Mouse (Mus musculus): ENCODE data around the gene R3hcc1l. TPM values are rescaled to one million over a fixed set of nuclear protein-coding genes. Genes with fewer than 3 reads are reported as not detected.

The R3hcc1l gene
- polyA plus RNA-seq, 1 experiment from 2014 or later, result 42.0 TPM

DNA sequence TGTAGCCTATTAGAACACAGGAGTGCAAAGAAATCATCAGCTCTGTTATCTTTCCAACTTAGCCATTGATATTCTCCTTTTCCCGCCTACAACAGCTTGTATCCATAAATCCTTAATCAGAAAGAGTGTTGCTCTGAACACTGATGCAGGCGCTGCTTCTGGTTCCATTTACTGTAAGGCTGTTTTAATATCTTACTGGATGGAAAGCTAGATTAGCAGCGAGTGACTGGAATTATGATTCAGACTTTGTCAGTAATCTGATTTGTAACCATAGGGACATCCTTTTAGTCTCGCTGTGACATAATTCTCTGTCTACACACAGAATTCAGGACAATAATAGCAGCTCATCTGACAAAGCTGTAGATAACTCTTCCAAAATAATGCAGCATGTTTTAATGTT, 52.7 kb downstream of the R3hcc1l start:
- H3K27ac ChIP-seq, result no peak overlapping the region
- peaks cover 93% of the 10 kb centered on the region for H3K79me2 ChIP-seq (ENCODE audit: inconsistent target)
- H3K4me3 ChIP-seq (ENCODE audit: inconsistent target), result no peak overlapping the region
- 0 out of 2 replicates have a peak, but pooled peaks cover 4% of the 10 kb centered on the region for H3K36me3 ChIP-seq (ENCODE audit: inconsistent target)
- 98% methylated on average over 4 of the region's 4 CpGs for WGBS (ENCODE audit: missing documents)

DNA sequence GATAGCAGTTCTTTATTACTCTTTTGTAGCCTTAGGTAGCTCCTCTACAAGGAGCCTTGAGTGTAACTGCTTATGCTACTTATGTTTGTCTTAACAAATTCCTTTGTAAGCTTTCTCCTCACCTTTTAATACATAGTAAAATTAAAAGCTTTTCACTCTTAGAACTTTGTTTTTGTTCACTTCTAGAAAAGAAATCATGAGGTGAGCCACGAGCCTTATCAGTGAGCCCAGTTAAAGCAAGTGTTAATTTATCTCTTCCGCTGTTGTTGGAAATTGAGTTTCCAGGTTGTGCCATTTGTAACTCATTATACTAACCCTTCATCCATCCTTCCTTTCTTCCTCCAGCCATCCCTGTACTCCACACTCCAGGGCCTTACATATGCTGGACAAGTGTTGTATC, 56.8 kb downstream of the R3hcc1l start:
- H3K27ac ChIP-seq, result no peak overlapping the region
- WGBS (ENCODE audit: missing documents), result 97% methylated on average over 2 of the region's 2 CpGs
- H3K79me2 ChIP-seq (ENCODE audit: inconsistent target), result peaks cover 52% of the 10 kb centered on the region
- H3K4me3 ChIP-seq (ENCODE audit: inconsistent target), result no peak overlapping the region
- 0 out of 2 replicates have a peak, but pooled peaks cover 8% of the 10 kb centered on the region for H3K36me3 ChIP-seq (ENCODE audit: inconsistent target)

DNA sequence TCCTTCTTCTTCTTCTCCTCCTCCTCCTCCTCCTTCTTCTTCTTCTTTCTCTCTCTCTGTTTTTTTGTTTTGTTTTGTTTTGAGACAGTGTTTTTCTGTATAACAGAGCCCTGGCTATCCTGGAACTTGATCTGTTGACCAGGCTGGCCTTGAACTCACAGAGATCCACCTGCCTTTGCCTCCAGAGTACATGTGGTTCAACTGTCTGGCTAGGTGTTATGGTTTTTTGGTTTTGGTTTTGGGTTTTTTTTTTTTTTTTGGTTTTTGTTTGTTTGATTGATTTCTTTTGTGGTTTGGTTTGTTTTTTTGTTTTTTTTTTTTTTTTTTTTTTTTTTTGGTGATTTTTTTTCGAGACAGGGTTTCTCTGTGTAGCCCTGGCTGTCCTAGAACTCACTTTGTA, 58.3 kb downstream of the R3hcc1l start:
- no CpG with 5 or more reads among the region's 1 CpGs for WGBS (ENCODE audit: missing documents)
- H3K36me3 ChIP-seq (ENCODE audit: inconsistent target), result peaks cover 12% of the 10 kb centered on the region; the same call in 1 of the 2 replicates
- H3K4me3 ChIP-seq (ENCODE audit: inconsistent target), result no peak overlapping the region
- peaks cover 37% of the 10 kb centered on the region for H3K79me2 ChIP-seq (ENCODE audit: inconsistent target)
- H3K27ac ChIP-seq, result no peak overlapping the region

DNA sequence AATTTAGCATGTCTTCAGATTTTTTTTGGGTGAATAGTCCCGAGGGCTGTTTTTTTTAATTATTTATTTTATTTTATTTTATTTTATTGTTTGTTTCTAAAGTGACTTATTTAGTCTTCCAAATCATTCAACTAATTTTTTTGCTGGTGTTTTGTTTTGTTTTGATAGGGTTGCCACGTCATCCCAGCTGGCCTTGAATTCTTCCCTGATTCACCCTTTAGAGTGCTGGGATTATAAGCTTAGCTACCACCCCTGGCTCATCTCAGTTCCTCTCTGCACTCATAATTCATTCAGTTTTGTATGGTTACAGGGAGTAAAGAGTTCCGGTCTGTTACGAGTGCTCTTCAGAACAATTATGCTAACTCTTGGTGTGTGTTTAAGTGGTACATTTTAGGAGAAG, 60.1 kb downstream of the R3hcc1l start:
- WGBS (ENCODE audit: missing documents), result 86% methylated on average over 4 of the region's 4 CpGs

DNA sequence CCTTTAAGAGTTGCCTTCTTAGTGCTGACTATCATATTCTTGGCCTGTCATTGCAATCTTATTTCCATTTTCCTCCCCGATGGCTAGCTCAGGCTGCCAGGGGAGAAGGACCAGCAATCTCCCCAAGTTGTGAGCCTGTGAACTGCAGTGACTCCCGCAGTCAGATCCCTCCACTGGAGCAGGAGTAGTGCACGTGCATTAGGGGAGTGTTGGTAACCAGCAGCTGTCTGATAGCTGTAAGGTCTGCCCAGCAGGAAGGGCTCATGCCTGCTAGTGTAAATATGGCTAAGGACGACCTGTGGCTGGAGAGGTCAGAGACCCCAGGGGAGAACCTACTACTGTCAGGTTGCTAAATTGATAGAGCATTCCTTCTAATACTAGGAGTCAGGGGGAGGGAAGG, 62.1 kb downstream of the R3hcc1l start:
- peaks cover 3% of the 10 kb centered on the region; the same call in 1 of the 2 replicates for H3K79me2 ChIP-seq (ENCODE audit: inconsistent target)

More for the DNA sequence above, 60.1 kb downstream of the R3hcc1l start:
- Histone ChIP-seq H3K36me3 (ENCODE audit: inconsistent target) (peaks cover 27% of the 10 kb centered on the region), H3K27ac (no peak overlapping the region), H3K79me2 (ENCODE audit: inconsistent target) (peaks cover 19% of the 10 kb centered on the region; the same call in 1 of the 2 replicates), H3K4me3 (ENCODE audit: inconsistent target) (no peak overlapping the region)

DNA sequence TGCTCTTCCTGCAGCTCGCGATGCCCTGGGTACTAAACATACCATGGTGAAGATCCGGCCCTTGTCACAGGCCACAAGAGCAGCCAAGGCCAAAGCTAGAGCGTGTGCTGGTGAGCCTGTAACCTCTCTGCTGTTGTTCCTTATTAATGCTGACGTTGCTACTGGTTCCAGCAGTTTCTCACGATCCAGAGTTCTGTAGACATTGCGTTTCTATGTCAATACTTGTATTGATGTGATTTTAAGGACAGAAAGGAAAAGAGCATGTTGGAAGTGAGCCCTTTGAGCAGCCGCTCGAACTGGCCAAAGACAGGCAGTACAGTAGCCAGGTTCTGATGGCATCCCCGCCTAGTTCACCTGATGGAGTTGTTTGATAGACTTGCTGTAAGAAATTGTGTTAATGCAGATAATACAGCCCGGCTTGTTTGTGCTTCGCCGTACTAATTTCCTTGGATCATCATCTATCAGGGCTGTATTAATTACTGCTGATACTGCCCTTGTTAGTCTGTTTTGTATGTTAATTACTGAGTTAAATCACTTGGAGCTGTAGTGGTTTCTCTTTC, 64.3 kb downstream of the R3hcc1l start:
- Histone ChIP-seq H3K36me3 (ENCODE audit: inconsistent target) (peaks cover 51% of the 10 kb centered on the region), H3K4me3 (ENCODE audit: inconsistent target) (no peak overlapping the region), H3K27ac (no peak overlapping the region), H3K79me2 (ENCODE audit: inconsistent target) (no peaks in the 10 kb centered on the region; the same call in 1 of the 2 replicates)
- 96% methylated on average over 13 of the region's 13 CpGs for WGBS (ENCODE audit: missing documents)

More for the DNA sequence above, 62.1 kb downstream of the R3hcc1l start:
- Histone ChIP-seq H3K4me3 (ENCODE audit: inconsistent target) (no peak overlapping the region), H3K27ac (no peak overlapping the region), H3K36me3 (ENCODE audit: inconsistent target) (peaks cover 47% of the 10 kb centered on the region)
- WGBS (ENCODE audit: missing documents), result 95% methylated on average over 4 of the region's 4 CpGs

DNA sequence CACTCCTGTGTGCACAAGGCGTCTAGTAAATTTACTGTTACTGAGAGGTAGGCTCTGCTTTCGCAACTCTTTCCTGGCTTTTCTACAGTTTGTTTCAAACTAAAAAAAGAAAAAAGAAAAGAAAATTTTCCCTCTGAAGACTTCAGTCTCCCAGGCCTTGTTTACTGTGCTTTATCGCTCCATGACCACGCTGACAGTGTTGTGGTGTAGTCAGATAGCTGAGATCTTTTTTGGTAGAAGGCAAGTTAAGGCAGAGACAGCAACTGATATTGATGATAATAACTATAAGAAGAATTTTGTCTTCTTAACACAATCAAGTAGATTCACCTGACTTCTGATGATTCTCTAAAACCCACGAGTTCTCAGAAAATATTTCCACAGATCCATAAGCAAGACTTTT, 65.1 kb downstream of the R3hcc1l start:
- no peak overlapping the region for H3K27ac ChIP-seq
- 91% methylated on average over 5 of the region's 5 CpGs for WGBS (ENCODE audit: missing documents)

DNA sequence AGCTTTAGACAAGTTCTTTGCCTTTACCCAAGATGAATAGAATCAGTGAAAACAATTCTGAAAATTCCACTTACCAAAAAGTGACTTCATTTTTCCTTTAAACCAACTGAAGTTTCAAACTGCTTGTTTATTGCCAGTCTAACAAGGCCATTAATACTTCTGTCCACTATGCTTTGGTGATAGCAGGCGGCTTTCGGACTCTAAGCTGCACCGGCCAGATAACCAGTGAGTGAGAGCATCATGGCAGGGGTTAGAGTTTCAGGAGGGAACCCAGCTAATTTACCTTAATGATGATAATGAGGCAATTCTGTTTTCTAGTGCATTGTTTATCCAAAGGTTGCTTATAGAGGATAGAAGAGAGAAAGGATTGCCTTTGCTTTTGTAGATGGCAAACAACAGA, 65.6 kb downstream of the R3hcc1l start:
- Histone ChIP-seq H3K4me3 (ENCODE audit: inconsistent target) (no peak overlapping the region), H3K79me2 (ENCODE audit: inconsistent target) (no peaks in the 10 kb centered on the region; the same call in 1 of the 2 replicates), H3K27ac (no peak overlapping the region), H3K36me3 (ENCODE audit: inconsistent target) (peaks cover 53% of the 10 kb centered on the region)
- 90% methylated on average over 3 of the region's 3 CpGs for WGBS (ENCODE audit: missing documents)

More for the DNA sequence above, 65.1 kb downstream of the R3hcc1l start:
- Histone ChIP-seq H3K4me3 (ENCODE audit: inconsistent target) (no peak overlapping the region), H3K36me3 (ENCODE audit: inconsistent target) (peaks cover 53% of the 10 kb centered on the region), H3K79me2 (ENCODE audit: inconsistent target) (no peaks in the 10 kb centered on the region; the same call in 1 of the 2 replicates)

DNA sequence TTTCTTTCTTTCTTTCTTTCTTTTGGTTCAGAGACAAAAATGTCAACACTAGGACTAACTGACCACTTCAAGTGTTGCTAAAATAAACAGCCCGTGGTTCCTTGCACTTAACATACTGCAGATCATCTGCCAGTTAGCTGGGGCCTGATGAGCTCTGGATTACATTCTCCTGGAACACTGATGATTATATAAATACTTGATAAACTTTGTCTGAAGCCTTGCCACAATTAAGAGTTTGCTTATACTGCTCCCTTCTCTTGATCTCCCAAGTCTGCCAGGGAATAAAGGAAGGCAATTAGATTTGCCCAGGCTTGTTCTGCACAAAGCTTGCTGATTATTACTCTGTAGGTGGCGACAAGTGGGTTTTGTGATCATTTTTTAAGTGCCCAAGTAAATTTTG, 69.1 kb downstream of the R3hcc1l start:
- H3K4me3 ChIP-seq (ENCODE audit: inconsistent target), result no peak overlapping the region
- peaks cover 68% of the 10 kb centered on the region for H3K36me3 ChIP-seq (ENCODE audit: inconsistent target)
- H3K79me2 ChIP-seq (ENCODE audit: inconsistent target), result no peaks in the 10 kb centered on the region
- 96% methylated on average over 2 of the region's 2 CpGs for WGBS (ENCODE audit: missing documents)
- no peak overlapping the region for H3K27ac ChIP-seq

DNA sequence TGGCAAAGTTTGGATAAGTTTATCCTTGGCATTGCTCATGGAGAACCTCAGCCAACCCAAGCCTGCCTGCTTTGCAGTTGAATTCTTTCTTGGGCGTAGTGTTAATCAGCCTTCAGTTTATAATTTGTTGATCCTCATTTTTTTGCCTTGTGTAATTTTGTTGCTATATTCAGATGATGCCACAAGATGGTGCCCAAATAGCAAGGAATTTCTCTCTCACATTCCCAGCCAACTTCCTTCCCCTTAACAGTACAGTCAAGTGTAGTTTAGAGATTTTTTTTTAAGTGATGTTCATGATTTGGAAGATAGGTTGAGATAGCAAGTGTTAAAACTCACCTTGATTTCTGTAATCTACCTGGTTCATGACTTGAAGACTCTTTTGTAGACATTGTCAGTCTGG, 70.7 kb downstream of the R3hcc1l start:
- Histone ChIP-seq H3K4me3 (ENCODE audit: inconsistent target) (no peak overlapping the region), H3K27ac (no peak overlapping the region), H3K36me3 (ENCODE audit: inconsistent target) (peaks cover 68% of the 10 kb centered on the region), H3K79me2 (ENCODE audit: inconsistent target) (no peaks in the 10 kb centered on the region)
- 100% methylated on average over 1 of the region's 1 CpGs for WGBS (ENCODE audit: missing documents)

DNA sequence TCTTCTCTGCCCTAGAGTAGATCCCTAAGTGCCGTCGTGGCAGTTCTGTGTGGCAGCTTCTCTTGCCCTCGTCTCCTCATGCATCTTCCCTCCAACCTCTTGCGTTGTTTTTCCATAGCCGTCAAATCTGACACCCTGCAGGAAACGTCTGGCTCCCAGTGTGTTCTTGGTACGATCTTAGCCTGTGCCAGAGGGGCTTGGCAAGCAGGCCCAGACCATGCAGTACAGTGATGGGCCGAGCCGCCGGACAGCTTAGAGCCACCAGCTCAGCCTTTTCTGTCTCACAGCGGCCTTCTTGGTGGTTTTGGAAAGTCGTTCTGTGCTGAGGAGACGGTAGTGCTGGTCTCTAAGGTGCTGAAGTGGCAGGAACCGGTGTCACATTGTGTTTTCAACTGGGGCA, 73.0 kb downstream of the R3hcc1l start:
- Histone ChIP-seq H3K27ac (no peak overlapping the region), H3K4me3 (ENCODE audit: inconsistent target) (no peak overlapping the region), H3K36me3 (ENCODE audit: inconsistent target) (peaks cover 49% of the 10 kb centered on the region), H3K79me2 (ENCODE audit: inconsistent target) (no peaks in the 10 kb centered on the region)
- WGBS (ENCODE audit: missing documents), result 94% methylated on average over 14 of the region's 14 CpGs

DNA sequence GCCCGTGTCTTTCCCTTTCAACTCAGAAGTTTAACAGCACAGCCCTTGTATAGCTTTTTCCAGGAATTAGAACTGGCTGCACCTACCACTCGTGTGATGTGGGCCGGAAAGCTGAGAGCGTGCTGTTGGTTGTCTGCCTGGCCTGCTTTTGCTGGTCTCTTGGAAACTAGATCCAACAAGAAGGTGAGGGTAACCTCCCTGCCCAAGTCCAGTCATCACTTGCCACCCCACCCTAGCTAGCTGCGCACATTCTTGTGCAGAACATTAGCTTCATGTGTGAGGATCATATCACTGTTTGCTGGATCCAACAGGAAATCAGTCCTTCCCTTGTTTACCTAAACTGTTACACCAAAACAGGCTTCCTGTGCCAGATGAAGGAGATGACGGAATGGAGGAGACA, 74.9 kb downstream of the R3hcc1l start:
- H3K79me2 ChIP-seq (ENCODE audit: inconsistent target), result no peaks in the 10 kb centered on the region
- H3K4me3 ChIP-seq (ENCODE audit: inconsistent target), result no peak overlapping the region
- H3K27ac ChIP-seq, result no peak overlapping the region
- WGBS (ENCODE audit: missing documents), result 97% methylated on average over 6 of the region's 6 CpGs
- peaks cover 45% of the 10 kb centered on the region for H3K36me3 ChIP-seq (ENCODE audit: inconsistent target)

DNA sequence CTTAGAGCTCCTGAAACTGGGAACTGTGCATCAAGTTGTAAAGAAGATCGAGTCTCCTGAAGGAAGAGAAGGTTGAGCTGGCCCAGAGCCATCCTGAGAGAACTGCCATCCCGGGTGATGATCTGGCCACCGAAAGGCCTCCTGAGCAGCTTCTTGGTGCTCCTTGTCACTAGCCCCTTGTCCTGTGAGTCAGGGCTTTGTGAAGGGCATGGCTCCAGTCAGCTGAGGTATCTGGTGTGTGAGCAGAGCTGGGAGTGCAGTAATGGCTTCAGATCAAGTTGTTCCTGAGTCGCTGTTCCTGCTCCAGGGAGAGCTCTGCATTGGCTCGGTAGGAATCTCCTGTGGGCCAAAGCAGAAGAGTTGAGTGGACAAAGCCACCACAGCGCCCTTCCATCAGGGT, 76.5 kb downstream of the R3hcc1l start:
- H3K4me3 ChIP-seq (ENCODE audit: inconsistent target), result no peak overlapping the region
- WGBS (ENCODE audit: missing documents), result 90% methylated on average over 6 of the region's 6 CpGs

DNA sequence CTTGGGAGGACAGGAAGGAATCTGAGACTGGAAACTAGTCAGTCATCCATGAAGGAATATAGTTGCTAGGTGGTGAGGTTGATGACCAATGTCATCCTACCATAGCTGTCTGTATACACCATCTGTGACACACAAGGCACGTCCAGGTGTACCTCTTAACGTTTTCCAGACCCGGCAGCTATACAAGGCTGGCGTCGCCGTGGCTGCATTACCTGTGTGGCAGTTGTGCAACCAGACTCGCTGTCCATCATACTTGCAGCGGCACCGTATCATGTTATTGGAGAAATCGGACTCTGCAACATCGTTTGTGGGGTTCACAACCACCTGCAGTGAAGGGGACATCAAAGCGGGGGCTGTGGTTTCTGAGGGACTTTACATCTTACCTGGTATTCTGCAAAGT, 78.7 kb downstream of the R3hcc1l start:
- 93% methylated on average over 12 of the region's 12 CpGs for WGBS (ENCODE audit: missing documents)
- no peak overlapping the region for H3K4me3 ChIP-seq (ENCODE audit: inconsistent target)
- no peaks in the 10 kb centered on the region for H3K79me2 ChIP-seq (ENCODE audit: inconsistent target)
- peaks cover 23% of the 10 kb centered on the region; the same call in 1 of the 2 replicates for H3K36me3 ChIP-seq (ENCODE audit: inconsistent target)
- H3K27ac ChIP-seq, result no peak overlapping the region

More for the DNA sequence above, 76.5 kb downstream of the R3hcc1l start:
- H3K36me3 ChIP-seq (ENCODE audit: inconsistent target), result peaks cover 43% of the 10 kb centered on the region
- no peak overlapping the region for H3K27ac ChIP-seq
- H3K79me2 ChIP-seq (ENCODE audit: inconsistent target), result no peaks in the 10 kb centered on the region

DNA sequence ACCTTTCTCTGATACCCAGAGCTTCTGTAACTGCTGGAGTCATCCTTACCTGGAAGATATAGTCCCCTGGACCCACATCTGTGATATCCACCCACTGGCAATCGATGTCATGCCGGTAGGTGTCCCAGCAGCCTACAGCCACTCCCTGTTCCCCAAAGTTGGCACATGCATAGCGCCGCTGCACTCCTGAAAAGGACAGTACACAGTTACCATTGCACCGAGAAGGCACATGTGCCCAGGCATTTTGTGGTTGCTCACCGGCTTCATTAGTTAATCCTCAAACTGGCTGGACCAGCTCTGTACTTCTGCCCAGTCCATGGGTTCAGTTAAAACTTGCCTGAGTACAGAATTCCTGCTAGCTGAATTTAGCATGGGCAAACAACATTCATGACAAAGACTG, 79.3 kb downstream of the R3hcc1l start:
- H3K36me3 ChIP-seq (ENCODE audit: inconsistent target), result peaks cover 17% of the 10 kb centered on the region; the same call in 1 of the 2 replicates
- H3K79me2 ChIP-seq (ENCODE audit: inconsistent target), result no peaks in the 10 kb centered on the region
- H3K27ac ChIP-seq, result no peak overlapping the region
- no peak overlapping the region for H3K4me3 ChIP-seq (ENCODE audit: inconsistent target)
- 99% methylated on average over 6 of the region's 6 CpGs for WGBS (ENCODE audit: missing documents)

DNA sequence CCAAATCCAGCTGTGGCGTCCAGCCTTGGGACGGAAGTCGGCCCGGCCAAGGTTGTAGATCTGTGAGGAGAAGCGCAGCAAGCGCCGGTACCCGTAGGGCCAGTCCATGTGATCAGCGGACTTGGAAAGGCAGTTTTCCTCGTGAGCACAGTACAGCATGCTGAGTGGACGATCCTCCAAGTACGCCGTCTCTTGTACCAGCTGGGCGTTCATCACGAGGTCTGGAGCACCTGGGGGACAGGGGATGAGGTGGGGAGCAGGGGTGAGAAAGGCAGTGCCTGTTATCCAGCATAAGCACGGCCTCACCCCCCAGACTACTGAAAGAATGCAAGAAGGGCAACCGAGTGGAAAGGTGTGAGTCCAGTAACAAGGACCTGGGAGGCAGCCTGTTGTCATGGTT, 81.3 kb downstream of the R3hcc1l start:
- Histone ChIP-seq H3K79me2 (ENCODE audit: inconsistent target) (no peaks in the 10 kb centered on the region), H3K4me3 (ENCODE audit: inconsistent target) (no peak overlapping the region), H3K27ac (no peak overlapping the region), H3K36me3 (ENCODE audit: inconsistent target) (no peaks in the 10 kb centered on the region)
- WGBS (ENCODE audit: missing documents), result 93% methylated on average over 17 of the region's 17 CpGs
